Mouse (Mus musculus): ENCODE measurements around the gene Tgm6. TPM values are rescaled to one million over a fixed set of nuclear protein-coding genes. Genes with fewer than 3 reads are reported as not detected.

The Tgm6 gene
- not detected in 2 replicates for polyA plus RNA-seq (2015; fragmentation: Nextera tagmentation; extraction: Ambion mirVana)

- no peaks in the 10 kb centered on the region for H3K36me3 ChIP-seq
- no peak within 1 kb of the TSS for H3K4me3 ChIP-seq (replicated peaks)
- 73% methylated on average over 4 of the region's 4 CpGs for WGBS
- H3K4me2 ChIP-seq, result no peak within 1 kb of the TSS
- ATAC-seq (replicated peaks; ENCODE audit: low FRiP score), result no peak
- H3K4me1 ChIP-seq, result 0 out of 2 replicates have a peak, but pooled peaks cover 3% of the 10 kb centered on the region
- no peak within 1 kb of the TSS for H3K27ac ChIP-seq
- H3K9ac ChIP-seq, result no peak within 1 kb of the TSS
- no peaks in the 10 kb centered on the region for H3K27me3 ChIP-seq
- no peaks in the 10 kb centered on the region for H3K9me3 ChIP-seq (replicated peaks)
These were observed at the start of gene Tgm6 for GRCm38 (mm10) chr2:130112116-130112515. Gene Tgm6, plus strand, starts transcription at chr2:130112416.

DNA sequence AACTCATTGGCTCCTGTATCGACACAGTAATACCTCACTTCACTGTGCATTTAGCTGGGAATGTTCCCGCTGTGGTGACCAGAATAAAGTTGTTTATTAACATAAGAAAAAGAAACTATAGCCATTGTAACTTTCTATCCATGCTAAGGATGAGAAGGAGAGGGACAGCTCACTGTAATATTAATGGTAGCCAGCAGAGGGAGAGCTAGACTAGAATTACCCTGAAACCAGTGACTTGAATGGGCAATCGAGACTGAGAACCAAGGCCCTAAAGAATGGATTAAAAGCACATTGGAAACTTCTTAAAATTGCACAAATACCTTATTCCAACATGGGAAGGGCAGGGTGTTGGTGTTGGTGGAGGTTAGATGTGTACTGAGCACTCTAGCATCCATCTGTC is 44.0 kb upstream of the Tgm6 start:
- no peak for ATAC-seq (replicated peaks; ENCODE audit: low FRiP score)
- Histone ChIP-seq H3K4me3 (replicated peaks) (no peak overlapping the region), H3K4me2 (no peak overlapping the region), H3K36me3 (no peaks in the 10 kb centered on the region), H3K9me3 (replicated peaks) (no peaks in the 10 kb centered on the region), H3K27me3 (no peaks in the 10 kb centered on the region), H3K27ac (no peak overlapping the region), H3K4me1 (no peaks in the 10 kb centered on the region), H3K9ac (no peak overlapping the region)
- 25% methylated on average over 3 of the region's 3 CpGs for WGBS

DNA sequence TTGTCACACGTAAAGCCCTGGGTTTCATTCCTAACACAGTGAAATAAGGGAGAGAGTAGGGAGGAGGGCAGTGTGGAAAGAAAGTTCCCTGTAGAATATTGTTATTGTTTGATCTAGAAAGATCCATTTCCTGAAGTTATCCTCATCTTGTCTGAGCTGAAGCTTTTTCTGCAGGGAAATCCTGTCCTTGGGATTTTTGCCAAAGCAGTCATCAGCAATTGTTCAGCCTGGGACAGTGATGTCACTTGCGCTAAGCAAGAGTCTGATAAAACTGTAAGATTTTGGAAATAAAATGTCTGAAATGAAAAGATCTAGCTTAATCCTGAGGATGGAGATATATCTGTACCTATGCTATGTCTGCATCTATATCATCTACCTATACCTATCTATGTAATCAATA is 41.8 kb upstream of the Tgm6 start:
- Histone ChIP-seq H3K9ac (no peak overlapping the region), H3K4me1 (no peaks in the 10 kb centered on the region), H3K9me3 (replicated peaks) (no peaks in the 10 kb centered on the region), H3K27me3 (no peaks in the 10 kb centered on the region), H3K36me3 (no peaks in the 10 kb centered on the region), H3K4me3 (replicated peaks) (no peak overlapping the region), H3K27ac (no peak overlapping the region), H3K4me2 (no peak overlapping the region)
- WGBS, result 80% methylated on average over 2 of the region's 2 CpGs
- no peak for ATAC-seq (replicated peaks; ENCODE audit: low FRiP score)

DNA sequence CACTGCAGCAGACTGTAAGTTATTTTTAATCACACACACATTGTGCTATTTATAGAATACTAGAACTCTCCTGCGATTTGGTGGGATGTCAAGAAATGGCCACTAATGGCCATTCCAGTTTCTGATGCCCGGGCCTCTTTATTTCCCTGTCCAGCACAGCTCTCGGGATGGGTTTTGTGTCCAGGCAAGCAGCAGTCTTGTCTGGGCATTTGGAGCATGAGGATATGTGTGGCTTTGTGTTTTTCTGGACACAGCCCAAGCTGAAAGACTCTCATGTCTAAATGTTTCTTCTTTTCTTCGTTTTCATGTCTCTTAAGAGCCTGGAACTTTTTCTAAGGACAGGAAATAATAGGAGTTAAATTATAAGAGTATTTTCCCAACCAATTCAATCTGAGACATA is 588 bp downstream of the Tgm6 start:
- no peak for ATAC-seq (replicated peaks; ENCODE audit: low FRiP score)
- H3K27me3 ChIP-seq, result no peaks in the 10 kb centered on the region
- H3K36me3 ChIP-seq, result no peaks in the 10 kb centered on the region
- H3K4me2 ChIP-seq, result no peak overlapping the region
- no peak overlapping the region for H3K27ac ChIP-seq
- no peaks in the 10 kb centered on the region for H3K9me3 ChIP-seq (replicated peaks)
- no peak overlapping the region for H3K9ac ChIP-seq
- H3K4me3 ChIP-seq (replicated peaks), result no peak overlapping the region
- 79% methylated on average over 4 of the region's 4 CpGs for WGBS
- H3K4me1 ChIP-seq, result 0 out of 2 replicates have a peak, but pooled peaks cover 3% of the 10 kb centered on the region

DNA sequence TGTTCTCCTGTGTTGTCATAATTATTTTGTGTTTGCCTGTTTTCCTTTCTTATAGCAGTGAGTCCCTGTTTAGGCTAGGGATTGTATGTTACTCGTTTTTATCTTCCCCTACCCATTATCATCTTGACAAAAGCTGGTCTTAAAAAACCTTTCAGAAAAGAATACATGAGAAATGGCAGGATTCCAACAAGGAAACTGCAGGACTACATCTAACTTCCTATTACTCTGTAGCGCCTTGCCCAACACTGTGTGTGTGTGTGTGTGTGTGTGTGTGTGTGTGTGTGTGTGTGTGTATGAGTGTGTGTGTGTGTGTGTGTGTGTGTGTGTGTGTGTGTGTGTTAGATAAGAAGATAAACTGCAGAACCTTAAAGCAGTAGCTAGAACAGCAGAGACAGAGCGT is 1.2 kb downstream of the Tgm6 start:
- Histone ChIP-seq H3K27ac (no peak overlapping the region), H3K4me3 (replicated peaks) (no peak overlapping the region), H3K36me3 (no peaks in the 10 kb centered on the region), H3K9me3 (replicated peaks) (no peaks in the 10 kb centered on the region), H3K4me1 (0 out of 2 replicates have a peak, but pooled peaks cover 3% of the 10 kb centered on the region), H3K4me2 (no peak overlapping the region), H3K9ac (no peak overlapping the region), H3K27me3 (no peaks in the 10 kb centered on the region)
- 50% methylated on average over 3 of the region's 3 CpGs for WGBS
- no peak for ATAC-seq (replicated peaks; ENCODE audit: low FRiP score)

DNA sequence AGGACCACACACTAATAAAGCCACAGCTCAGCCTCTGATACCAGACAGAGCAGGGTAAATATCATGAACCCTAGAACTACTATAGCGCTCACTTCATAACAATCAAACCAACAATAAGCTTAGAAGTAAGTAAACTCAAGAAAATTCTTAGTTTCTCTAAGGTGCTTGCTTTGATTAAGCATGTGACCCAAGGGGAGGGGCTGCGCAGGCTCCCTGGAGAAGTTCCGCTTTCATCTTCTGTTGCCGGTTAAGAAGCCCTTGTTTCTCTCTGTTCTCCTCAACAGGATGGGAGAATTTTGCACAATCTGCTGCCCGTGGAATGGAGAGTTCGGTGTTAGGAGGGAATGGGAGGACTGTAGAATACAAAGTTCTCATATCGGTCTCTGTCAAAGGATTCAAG is 6.4 kb downstream of the Tgm6 start:
- Histone ChIP-seq H3K4me2 (no peak overlapping the region), H3K9ac (no peak overlapping the region), H3K27ac (no peak overlapping the region), H3K4me1 (0 out of 2 replicates have a peak, but pooled peaks cover 3% of the 10 kb centered on the region), H3K4me3 (replicated peaks) (no peak overlapping the region), H3K9me3 (replicated peaks) (no peaks in the 10 kb centered on the region), H3K27me3 (no peaks in the 10 kb centered on the region), H3K36me3 (no peaks in the 10 kb centered on the region)
- ATAC-seq (replicated peaks; ENCODE audit: low FRiP score), result no peak
- 75% methylated on average over 7 of the region's 7 CpGs for WGBS

- no peak overlapping the region for H3K9ac ChIP-seq
- WGBS, result 77% methylated on average over 6 of the region's 6 CpGs
- no peaks in the 10 kb centered on the region for H3K36me3 ChIP-seq
- no peak for ATAC-seq (replicated peaks; ENCODE audit: low FRiP score)
- H3K4me1 ChIP-seq, result no peaks in the 10 kb centered on the region
- H3K27me3 ChIP-seq, result no peaks in the 10 kb centered on the region
- no peak overlapping the region for H3K4me3 ChIP-seq (replicated peaks)
- H3K4me2 ChIP-seq, result no peak overlapping the region
- no peak overlapping the region for H3K27ac ChIP-seq
- no peaks in the 10 kb centered on the region for H3K9me3 ChIP-seq (replicated peaks)
These were observed 13.3 kb downstream of the Tgm6 start for GRCm38 (mm10) chr2:130125279-130126059.

- no peaks in the 10 kb centered on the region for H3K9me3 ChIP-seq (replicated peaks)
- no peaks in the 10 kb centered on the region for H3K36me3 ChIP-seq
- ATAC-seq (replicated peaks; ENCODE audit: low FRiP score), result no peak
- no peaks in the 10 kb centered on the region for H3K27me3 ChIP-seq
- H3K9ac ChIP-seq, result no peak overlapping the region
- no peaks in the 10 kb centered on the region for H3K4me1 ChIP-seq
- H3K4me3 ChIP-seq (replicated peaks), result no peak overlapping the region
- H3K4me2 ChIP-seq, result no peak overlapping the region
- no peak overlapping the region for H3K27ac ChIP-seq
- WGBS, result 81% methylated on average over 1 of the region's 1 CpGs
These were observed 13.9 kb downstream of the Tgm6 start for GRCm38 (mm10) chr2:130126073-130126472.

- WGBS, result 81% methylated on average over 1 of the region's 1 CpGs
These were observed 17.5 kb downstream of the Tgm6 start for GRCm38 (mm10) chr2:130129687-130130086.

DNA sequence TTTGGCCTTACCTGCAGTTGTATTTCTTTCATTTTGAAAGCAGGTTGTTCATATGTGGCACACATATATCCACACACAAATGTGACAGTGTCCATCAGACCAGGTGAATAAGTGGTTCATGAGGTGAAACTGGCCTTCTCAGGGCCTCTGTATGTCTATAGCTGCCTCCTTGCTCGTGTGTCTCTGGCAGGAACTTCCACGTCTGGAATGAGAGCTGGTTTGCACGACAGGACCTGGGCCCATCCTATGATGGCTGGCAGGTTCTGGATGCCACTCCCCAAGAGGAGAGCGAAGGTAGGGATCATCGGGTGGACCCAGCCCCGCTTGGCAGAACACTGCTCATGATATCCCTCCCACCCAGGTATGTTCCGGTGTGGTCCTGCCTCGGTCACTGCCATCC is 30.8 kb downstream of the Tgm6 start:
- Histone ChIP-seq H3K27ac (no peak overlapping the region), H3K9ac (no peak overlapping the region), H3K4me2 (no peak overlapping the region), H3K9me3 (replicated peaks) (no peaks in the 10 kb centered on the region), H3K36me3 (no peaks in the 10 kb centered on the region), H3K4me3 (replicated peaks) (no peak overlapping the region), H3K4me1 (no peaks in the 10 kb centered on the region), H3K27me3 (no peaks in the 10 kb centered on the region)
- WGBS, result 89% methylated on average over 8 of the region's 8 CpGs
- no peak for ATAC-seq (replicated peaks; ENCODE audit: low FRiP score)

More at GRCm38 (mm10) chr2:130129687-130130086, 17.5 kb downstream of the Tgm6 start:
- Histone ChIP-seq H3K27ac (no peak overlapping the region), H3K9ac (no peak overlapping the region), H3K27me3 (no peaks in the 10 kb centered on the region), H3K36me3 (no peaks in the 10 kb centered on the region), H3K9me3 (replicated peaks) (no peaks in the 10 kb centered on the region), H3K4me3 (replicated peaks) (no peak overlapping the region), H3K4me2 (no peak overlapping the region), H3K4me1 (no peaks in the 10 kb centered on the region)
- ATAC-seq (replicated peaks; ENCODE audit: low FRiP score), result no peak

DNA sequence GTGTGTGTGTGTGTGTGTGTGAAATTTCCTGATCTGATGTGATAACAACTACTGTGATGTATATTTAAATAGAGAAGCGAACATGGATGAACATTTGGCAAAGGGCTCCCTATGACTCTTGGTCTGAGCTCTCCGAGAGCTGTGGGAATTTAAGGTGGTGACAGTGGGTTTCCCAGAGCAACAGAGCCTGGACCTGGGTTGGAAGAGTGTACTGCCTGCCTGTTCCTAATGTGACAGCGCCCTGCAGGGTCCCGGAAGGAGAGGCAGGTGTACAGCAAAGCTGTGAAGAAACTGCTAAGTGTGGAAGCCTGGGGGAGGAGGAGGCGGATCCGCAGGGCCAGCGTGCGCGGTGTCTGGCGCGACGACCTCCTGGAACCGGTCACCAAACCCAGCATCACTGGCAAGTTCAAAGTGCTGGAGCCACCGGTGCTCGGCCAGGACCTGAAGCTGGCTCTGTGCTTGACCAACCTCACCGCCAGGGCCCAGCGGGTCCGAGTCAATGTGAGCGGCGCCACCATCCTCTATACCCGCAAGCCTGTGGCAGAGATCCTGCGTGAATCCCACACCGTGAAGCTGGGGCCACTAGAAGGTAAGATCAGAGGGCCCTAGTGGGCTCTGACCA is 32.6 kb downstream of the Tgm6 start:
- Histone ChIP-seq H3K27ac (no peak overlapping the region), H3K9me3 (replicated peaks) (no peaks in the 10 kb centered on the region), H3K4me3 (replicated peaks) (no peak overlapping the region), H3K9ac (no peak overlapping the region), H3K4me2 (no peak overlapping the region), H3K4me1 (no peaks in the 10 kb centered on the region), H3K27me3 (no peaks in the 10 kb centered on the region), H3K36me3 (no peaks in the 10 kb centered on the region)
- 85% methylated on average over 23 of the region's 23 CpGs for WGBS
- ATAC-seq (replicated peaks; ENCODE audit: low FRiP score), result no peak

DNA sequence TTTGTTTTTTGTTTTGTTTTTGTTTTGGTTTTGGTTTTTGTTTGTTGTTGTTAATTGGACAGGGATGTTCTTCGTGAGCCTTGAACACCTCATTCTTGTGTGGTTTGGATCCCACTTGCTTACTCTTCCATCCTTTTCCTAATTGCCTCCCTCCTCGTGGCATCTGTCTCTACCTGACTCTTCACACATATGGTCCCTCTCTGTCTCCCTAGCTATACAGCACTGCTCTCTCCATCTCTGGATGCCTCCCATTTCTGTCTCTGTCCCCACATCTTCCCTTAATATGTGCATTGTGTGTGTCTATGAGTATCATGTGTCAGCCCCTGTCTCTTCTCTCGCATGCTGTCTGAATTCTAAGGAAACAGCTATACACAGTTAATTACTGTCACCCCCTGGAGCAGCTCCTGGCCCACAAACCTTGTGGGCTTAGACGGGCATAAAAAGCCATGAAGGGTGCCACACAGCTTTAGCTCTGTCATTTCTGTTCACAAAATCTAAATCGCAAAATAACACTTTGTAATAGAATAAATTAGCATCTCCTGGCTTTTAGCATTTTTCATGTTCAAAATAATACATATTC is 34.0 kb downstream of the Tgm6 start:
- Histone ChIP-seq H3K9ac (no peak overlapping the region), H3K4me2 (no peak overlapping the region), H3K27me3 (no peaks in the 10 kb centered on the region), H3K27ac (no peak overlapping the region), H3K4me3 (replicated peaks) (no peak overlapping the region), H3K36me3 (no peaks in the 10 kb centered on the region), H3K4me1 (no peaks in the 10 kb centered on the region), H3K9me3 (replicated peaks) (no peaks in the 10 kb centered on the region)
- 74% methylated on average over 5 of the region's 5 CpGs for WGBS
- ATAC-seq (replicated peaks; ENCODE audit: low FRiP score), result no peak

All from kidney, embryonic 15.5 days (tissue).